Mouse (Mus musculus) regulatory T cell (primary cell): ENCODE data around the gene Acads.
"Not testable (repeated sequence)": the region's sequence is repeated elsewhere in the genome, so short reads cannot be mapped to it uniquely, and the experiment has no call there.

Source experiments
- in situ Hi-C: fragments of 300-600 bp; cut with MboI, MseI; formaldehyde crosslinking; loops from one replicate; pipeline ENCODE4 v1.15.1; 2025; ENCODE audit warnings: high pct_unique_total_duplicates

The Acads gene

DNA sequence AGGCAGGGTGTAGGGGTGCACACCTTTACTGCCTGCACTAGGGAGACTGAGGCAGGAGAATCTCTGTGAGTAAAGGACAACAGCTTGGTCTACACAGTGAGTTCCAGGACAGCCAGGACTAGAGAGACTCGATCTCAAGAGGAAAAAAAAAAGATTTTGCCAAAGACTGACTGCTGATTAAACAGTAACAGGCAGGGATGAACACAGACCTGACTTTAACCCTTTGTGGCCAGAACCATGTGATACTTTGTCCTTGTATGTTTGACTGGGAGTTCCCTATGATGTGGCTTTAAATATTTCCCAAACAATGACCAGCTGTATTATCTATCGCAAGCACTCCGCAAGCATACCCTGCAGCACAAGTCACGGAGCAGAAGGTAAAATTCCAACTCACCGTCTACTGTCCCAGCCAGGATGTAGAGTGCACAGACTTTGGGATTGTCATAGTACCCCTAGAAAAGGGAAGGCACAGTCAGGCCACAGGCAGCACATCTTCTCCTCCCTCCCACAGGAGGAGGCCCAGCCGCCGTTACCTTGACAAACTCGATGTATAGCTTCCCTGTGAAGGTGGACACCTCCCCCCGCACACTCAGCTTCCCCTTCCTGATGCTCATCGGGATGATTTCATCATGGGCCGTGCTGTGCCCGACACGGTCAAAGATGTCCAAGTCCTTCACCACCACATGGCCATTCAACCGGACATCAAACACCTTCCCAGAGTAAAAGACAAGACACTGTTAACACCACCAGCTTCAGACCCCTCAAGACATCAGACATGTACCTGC is 30.7 kb upstream of the Acads start:
- in situ Hi-C loops: no loop called here

DNA sequence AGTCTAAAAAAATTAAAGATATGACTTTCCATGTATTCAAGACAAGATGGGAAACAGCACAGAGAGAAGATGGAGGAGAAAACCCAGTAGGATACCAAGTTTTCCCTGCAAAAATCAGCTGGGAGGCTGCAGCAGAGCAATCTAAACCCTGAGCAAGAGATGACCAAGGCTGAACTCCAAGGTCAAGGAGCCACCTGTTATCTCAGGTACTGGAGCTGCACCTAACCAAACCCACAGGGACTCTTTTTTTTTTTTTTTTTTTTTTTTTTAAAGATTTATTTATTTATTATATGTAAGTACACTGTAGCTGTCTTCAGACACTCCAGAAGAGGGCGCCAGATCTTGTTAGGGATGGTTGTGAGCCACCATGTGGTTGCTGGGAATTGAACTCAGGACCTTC is 29.7 kb upstream of the Acads start:
- in situ Hi-C loops: not testable (repeated sequence)

DNA sequence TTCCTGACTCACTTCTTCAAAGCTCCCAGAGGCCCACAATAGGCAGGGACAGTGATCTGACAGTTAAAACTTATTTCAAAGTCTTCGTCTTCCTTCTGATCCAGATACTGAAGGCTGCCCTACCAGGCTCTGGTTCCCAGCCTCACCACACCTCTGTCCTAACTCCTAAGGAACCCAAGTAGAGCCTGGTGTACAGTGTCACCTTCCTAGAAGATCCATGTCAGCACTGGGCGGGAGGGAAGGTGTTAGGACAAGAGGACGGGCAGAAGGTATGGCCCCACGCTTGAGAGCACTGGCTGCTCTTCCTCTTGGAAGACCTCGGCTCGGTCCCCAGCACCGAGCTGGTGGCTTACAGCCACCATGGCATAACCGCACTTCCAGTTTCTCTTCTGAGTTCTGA is 29.2 kb upstream of the Acads start:
- in situ Hi-C loops: no loop called here

DNA sequence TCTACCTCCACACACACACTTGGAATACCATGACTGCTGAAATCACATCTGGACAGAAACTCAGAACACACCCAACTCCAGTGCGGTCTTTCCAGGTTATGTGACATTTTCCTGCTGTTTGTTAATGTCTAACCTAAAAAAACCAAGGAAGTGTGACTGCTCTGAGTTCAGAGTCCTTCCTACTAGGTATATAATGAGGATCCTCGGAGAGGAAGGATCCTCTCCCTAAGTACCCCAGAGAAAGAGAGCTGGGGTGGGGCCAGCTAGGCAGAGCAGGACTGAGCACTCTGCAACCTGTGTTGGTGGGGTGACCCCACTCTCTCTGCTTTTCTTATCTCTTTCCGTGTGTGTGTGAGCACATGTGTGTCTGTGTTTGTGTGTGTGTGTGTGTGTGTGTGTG is 28.2 kb upstream of the Acads start:
- in situ Hi-C loops: no loop called here

DNA sequence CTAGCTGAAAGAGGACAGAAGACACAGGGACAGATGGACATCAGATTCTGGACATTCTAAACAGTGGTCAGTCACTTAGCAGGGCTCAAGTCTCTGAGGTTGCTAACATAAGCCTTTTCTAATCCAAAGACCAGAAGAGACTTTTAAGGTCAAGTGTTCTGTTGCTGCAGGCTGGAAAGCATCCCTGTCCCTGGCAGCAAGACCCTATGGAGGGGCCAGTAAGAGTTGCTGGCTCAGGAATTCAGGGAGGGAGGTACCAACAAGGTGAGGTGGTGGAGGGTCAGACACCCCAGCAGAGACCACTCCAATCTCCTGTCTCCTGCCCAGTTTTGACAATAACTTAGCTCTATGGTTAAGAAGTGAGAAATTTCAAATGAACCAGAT is 27.6 kb upstream of the Acads start:
- in situ Hi-C loops: no loop called here

DNA sequence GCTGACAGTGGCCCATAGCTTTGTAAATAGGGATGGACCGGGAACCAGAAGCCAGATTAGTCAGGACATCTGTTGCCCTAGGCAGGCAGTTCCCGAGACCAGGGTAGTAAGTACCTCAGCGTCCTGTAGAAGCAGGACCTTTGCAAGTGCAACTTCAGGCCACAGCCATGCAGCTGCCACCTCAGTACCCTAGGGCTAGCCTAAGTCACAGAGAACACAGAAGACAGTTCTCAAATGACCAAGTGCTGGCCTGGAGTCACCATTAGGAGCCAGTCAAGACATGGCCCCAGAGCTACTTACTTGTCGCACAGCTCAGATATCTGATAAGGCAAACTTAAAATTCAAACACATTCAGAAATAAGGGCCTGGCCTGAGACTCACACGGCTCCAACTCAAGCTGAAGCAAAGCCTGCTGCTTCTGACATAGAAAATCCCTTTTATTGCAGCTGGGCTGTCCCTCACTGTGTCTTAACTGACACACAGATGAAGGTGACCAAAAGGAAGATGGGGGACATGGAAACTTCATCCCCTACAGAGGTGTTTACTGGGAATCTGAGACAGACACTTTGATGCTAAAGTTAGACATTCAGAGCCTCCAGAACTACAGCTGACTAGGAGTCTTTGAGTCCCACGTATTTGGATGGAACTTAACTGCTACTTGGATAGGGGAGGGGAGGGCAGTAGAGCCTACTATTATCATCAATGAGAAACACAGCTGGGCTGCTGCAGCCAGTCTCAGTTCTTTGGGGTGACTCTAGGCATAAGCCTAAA is 27.0 kb upstream of the Acads start:
- in situ Hi-C loops: no loop called here

DNA sequence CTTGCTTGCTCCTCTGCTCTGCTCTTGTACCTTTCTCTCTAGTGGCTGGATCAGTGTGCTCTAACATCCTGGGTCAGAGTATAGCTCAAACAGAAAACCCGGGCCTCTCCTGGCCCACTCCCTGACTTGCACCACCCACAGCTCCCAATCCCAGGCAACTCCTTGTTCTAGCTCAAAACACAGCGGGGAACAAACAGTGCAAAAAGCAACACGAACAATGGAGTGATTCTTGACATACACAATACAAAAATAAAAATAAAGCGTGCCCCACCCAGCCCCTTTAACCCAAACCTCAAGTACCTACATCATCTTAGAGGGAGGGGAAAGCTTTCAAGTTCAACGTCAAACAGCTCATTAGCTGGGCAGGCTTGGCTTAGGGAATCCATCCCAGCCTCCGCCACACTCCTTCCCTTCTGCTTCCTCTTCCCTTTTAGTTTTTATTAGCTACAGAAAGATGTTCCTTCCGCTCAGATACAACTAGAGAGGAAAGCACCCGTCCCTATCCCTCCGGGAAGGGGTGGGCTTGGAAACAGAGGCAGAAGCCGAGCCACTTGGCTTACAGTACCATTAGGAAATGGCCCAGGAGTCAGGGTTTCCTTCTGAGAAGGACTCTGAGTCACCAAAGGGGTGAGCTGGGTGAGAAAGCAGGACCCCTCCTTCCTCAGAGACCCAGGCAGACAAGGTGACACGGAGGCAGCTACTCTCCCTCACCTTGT is 26.3 kb upstream of the Acads start:
- in situ Hi-C loops: no loop called here

DNA sequence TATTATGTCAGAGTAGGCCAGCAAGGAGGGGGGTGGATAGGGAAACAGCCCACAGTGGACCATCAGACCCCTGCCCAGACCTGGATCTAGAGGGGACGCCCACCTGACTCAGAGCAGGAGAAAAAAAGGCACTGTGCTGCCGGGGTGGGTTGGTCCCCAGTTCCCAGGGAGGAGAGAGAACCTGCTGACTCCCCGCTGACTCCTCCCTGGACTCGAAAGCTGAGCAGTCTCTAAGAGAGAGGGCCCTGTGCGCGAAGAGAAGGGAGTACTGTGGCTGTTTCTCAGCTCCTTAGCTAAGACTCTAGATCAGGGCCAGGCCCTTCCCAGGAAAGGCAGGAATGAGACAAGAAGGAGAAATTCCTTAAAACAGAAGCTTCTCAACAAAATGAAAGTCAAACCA is 25.3 kb upstream of the Acads start:
- in situ Hi-C loops: no loop called here

DNA sequence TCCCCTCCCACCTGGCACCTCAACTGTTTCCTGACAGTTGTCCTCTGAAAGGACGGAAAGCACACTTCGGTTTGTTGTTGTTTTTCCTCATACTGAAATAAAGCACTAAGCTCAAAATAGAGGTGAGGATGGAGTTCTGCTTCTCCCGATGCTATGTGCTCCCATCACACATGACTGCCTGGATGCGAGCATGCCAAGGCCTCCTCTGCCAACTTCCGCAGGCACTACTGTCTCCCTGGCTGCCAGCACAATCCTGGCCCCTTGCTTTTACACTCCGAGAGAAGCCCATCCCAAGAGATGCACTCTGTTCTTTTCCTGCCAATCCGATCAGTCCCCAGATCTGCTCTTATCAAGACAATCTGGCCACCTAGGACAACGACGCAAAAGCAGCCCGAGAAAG is 24.4 kb upstream of the Acads start:
- in situ Hi-C loops: no loop called here

DNA sequence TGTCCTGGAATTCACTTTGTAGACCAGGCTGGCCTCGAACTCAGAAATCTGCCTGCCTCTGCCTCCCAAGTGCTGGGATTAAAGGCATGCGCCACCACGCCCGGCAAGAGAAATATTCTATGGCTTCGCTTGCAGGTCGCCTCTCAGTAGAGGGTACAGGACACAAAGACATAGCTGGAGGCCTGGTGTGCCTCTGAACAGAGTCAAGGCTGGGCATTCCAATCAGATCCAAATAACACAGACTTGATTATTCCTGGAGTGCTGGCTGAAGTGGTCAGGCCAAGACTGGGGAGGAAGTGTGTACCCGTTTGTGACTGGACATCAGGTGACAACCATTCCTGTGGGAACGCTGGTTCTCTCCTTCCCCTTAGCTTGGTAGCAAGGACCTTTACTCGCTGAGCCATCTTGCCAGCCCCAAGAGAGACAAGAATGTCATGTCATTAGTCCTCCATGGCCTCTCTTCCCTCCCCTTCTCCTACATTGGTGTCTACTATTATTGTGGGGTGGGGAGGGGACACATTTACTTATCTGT is 23.1 kb upstream of the Acads start:
- in situ Hi-C loops: no loop called here

DNA sequence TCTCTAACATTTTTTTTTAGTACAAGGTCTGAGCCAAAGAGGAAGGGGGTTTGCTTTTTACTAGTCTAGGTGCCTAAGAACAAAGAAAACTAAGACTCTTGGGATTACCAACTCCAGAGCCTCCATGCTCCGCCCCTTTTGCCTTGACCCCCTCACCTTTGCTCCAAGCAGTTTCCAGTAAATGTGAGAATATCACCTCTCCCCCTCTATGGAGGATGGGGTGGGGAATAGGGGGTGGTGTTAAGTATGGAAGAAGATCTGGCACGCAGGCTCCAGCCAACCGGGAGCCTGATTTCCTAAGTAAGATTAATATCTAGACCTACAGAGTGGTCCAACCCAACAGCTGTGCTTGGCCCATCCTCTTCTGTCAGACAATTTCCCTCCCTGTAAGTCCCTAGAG is 21.6 kb upstream of the Acads start:
- in situ Hi-C loops: no loop called here

DNA sequence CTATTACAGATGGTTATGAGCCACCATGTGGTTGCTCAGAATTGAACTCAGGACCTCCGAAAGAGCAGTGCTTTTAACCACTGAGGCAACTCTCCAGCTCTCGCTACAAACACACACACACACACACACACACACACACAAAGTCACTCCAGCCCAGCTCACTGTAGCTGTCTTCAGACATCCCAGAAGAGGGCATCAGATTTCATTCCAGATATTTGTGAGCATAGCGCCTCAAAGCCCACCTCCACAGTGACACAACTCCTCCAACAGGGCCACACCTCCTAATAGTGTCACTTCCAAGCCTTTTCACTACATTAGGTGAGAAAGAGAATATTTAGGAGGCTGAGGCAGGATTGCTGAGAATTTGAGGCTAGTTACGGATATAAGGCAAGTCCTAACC is 20.0 kb upstream of the Acads start:
- in situ Hi-C loops: no loop called here

DNA sequence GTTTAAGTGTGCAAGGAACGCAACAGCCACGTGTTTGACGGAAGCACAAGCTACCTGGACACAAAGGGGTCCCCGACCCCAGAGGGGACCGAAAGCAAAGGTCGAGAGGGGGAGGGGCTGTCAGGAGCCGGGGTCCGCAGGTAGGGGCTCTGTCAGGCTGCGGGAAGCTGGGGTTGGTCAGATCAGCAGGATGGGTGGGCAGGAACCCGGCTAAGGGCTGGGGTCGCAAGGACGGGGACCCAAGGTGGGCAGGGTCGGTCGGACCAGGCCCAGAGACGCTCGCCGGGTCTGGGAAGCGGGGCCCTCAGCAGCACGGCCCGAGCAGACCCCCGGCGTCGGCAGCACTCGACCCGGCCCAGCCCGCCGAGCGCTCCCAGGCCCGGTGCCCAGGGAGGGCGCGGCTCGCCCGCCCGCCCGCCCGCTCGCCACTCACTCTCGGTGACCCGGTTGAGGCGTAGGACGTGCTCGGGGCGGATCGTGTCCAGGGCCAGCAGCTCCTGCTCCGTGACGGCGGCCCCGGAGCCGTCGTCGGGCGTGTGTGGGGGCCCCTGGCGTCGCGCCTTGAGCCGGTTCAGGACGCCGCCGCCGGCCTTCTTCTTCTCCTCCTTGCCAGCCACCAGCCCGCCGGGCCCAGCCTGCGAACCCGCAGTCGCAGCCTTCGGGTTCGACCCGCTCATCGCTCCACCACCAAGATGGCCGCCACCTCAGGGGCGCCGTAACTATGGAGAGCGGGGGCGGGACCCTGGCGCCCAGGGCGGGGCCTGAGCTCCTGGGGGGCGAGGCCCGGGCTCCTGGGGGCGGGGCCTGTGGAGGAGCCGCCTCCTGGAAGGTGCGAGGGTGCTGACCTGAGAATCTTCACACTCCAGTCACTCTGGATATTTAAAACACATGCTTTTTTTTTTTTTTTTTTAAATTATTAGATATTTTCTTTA is 15.4 kb upstream of the Acads start, which contains the start of gene Unc119b:
Gene Unc119b (minus strand): TSS at position 742 of the 932 bp plus-strand sequence.
- in situ Hi-C loops: no loop called here

DNA sequence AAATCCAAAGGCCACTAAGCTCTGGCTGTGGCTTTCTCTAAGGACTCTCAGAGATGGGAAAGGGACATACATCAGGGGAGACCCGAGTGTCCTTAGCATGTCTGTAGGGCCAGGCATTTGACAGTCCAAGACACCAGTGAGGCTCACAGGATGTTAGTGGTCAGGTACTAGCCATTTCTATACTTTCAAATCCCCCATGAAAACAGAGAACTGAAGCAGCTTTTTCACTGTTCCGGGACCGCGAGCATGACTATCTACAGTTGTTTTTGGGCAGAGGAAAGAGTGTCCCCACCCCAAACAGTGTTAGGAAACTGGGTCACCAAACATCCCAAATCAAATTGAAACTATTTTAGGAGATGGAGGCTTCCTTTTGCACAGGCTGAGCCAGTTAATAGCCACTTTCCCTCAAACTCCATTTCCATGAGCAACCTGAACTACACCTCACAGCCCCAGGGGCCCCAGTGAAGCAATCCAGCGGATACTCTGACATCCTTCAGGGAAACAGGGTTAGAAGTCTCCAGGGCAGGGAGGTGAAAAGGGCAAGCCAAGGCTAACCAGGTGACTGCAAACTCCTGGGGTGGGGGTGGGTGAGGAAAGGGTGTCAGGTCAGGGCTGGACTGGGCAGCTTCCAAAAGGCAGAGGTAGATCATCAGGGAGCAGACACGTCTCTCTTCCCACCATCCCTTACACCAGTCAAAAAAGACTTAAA is 14.4 kb upstream of the Acads start:
- in situ Hi-C loops: no loop called here

DNA sequence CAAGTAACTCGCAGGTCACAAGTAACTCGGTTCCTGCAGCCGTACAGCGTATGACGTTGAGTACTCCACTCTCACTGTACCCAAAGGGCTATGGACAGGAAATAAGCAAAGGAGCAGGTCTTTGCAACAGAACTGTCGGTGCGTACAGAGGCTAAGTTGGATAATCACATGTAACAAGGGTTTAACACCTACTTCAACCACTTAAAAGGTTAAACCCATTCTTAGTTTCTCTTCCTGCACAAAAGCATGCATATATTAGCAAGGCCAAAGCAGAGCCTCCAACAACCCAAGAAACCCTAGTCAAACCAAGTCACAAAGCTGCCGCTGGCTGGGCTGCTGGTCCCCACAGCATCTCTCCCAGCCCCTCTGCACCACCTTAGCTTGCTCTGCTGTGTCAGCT is 13.3 kb upstream of the Acads start:
- in situ Hi-C loops: no loop called here

DNA sequence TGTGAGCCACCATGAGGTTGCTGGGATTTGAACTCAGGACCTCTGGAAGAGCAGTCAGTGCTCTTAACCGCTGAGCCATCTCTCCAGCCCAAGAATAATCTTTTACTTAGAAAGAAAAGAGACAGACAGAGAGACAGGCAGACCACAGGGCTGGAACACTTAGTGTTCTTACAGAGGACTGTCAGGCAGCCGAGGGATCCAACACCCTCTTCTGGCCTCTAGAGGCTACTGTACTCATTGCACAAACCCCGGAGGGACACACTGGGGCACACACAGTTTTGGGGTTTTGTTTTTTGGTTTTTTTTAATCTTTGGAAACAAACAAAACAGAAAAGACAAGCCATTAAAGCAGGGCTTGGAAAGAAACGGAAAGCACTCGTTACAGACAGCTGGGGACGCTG is 10.2 kb upstream of the Acads start:
- in situ Hi-C loops: loop anchor here (5.0 kb wide), 3 partner anchors 33 to 108 kb away; partner anchors contain the start of gene Pop5

DNA sequence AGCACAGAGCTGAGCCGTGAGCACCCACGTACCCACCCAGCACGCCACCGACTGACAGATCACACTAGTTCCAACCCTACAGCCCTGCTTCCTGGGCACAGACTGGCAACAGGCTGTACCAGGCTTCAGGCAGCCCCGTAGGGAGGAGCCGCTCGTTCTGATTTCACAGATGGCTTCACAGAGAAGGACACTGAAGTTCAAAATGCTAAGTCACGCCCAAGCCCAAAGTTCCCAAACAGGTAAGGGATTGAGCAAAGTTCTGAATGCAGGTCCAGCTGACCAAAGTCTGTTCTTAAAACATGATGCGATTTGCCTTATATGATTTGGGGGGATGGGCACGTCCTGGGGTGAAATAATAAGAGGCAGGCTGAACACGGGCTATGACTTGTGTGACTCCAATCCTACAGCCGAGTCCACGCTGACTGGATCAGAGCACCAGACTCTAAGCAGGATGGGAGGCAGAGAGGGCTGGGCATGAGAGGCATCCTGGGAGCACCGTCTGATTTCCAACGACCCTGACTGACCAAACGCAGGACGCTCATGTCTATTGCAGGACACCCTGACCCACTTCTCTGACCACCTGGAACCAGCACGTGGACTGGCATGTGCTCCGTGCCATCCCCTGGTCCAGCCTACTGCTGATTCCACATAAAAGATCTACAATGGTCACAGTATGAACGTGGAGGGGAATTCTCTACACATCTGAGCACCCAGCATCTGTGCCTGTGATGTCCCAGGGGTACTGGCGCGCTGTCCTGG is 8.5 kb upstream of the Acads start:
- in situ Hi-C loops: loop anchor here (5.0 kb wide), 3 partner anchors 35 to 110 kb away; partner anchors contain the start of gene Pop5

DNA sequence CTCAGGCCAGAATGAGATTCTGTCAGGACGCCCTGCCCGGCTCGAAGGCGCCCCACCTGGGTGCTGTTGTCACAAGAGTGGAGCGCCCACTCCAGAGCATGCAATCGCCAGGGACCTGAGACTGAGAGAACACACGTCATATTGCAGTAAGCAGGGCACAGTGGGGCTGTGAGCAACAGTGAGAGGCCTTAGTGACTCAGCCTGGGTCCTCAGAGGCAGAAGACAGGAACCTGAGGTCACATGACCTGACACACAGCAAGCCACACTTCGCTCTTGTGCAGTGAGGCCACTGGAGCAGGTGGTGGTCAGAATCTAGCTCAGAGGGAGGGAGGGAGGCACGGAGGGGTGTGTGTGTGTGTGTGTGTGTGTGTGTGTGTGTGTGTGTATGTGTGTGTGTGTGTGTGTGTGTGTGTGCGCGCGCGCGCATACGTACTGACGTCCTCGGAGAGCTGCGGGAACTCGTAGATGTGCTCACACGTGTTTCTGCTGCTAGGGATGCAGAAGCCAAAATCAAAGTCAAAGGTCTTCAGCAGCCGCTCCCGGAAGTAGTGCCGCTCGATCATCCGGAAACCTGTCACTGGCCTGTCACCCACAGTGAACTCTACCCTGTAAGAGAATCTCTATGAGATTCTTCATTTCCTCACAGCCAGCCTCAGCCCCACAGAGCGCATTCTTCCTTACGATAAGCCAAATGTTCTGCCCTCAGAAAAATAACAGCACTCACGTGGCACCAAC is 7.6 kb upstream of the Acads start:
- in situ Hi-C loops: loop anchor here (5.0 kb wide), 3 partner anchors 36 to 111 kb away; partner anchors contain the start of gene Pop5
